Mouse (Mus musculus): ENCODE data around the gene Metrnl. TPM values are rescaled to one million over a fixed set of nuclear protein-coding genes. Genes with fewer than 3 reads are reported as not detected.
"Not testable (repeated sequence)": the region's sequence is repeated elsewhere in the genome, so short reads cannot be mapped to it uniquely, and the experiment has no call there.

The Metrnl gene
- 10 to 100 TPM; 11.9 to 13.1 (median 12.9) TPM for total RNA-seq (2022)

DNA sequence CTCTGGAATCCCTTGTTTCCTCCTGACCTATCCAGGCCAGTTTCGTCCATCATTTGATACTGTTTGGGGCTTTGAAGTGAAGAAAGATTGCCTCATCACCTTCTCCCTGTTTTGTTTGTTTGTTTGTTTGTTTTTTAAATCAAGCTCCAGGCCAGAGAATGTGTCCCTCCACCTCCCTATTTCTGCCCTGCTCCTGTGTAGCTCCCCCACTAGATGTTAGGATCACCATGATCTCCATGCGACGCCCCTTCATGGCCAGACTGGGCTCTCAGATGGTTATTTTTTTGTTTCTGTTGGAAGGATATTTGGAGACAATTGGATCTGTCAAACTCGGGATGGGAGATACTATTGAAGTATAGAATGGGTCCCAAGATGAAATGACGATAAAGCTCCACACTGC is at the start of gene Metrnl:
TSS of gene Metrnl (plus strand) at position 301 of the 400 bp plus-strand sequence.
- DNase-seq (ENCODE audit: low spot score in 2 of 2), result no peak

DNA sequence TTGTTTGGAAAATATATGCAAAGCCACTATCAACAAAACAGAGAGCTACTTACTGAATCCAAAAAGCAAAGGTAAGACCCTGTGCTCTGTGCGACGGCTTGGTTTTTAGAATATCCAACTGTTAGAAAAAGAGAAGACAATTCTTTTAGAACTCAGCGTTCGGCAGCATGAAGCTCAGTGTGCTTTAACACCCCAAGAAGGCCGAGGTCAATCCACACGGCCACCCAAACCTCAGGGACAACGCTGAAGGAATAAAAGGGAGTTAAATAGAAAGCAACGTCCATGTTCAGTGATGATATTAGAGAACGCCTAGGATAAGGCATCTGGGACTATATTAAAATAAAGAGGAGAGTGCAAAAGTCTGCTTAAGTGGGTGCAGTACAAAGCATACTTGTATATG is 49.8 kb upstream of the Metrnl start:
- no peak for DNase-seq (ENCODE audit: low spot score in 2 of 2)

DNA sequence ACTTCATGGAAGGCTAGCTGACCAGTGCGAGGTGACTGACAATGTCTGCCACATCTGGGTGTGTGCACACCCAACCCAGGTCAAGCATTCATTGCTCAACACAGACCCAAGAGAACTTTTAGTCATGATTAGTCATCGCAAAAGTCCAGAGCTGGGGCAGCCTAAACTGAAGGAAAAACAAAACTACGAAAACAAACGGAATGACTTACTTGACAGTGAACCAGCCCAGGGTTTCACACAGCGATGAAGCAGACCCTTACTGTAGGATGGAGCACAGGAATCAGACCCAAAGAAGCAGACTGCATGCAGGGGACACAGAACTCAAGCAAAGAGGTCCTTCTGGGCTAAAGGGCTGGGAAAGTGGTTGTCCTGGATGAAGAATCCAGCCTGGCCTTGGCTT is 49.4 kb upstream of the Metrnl start:
- DNase-seq (ENCODE audit: low spot score in 2 of 2), result no peak

DNA sequence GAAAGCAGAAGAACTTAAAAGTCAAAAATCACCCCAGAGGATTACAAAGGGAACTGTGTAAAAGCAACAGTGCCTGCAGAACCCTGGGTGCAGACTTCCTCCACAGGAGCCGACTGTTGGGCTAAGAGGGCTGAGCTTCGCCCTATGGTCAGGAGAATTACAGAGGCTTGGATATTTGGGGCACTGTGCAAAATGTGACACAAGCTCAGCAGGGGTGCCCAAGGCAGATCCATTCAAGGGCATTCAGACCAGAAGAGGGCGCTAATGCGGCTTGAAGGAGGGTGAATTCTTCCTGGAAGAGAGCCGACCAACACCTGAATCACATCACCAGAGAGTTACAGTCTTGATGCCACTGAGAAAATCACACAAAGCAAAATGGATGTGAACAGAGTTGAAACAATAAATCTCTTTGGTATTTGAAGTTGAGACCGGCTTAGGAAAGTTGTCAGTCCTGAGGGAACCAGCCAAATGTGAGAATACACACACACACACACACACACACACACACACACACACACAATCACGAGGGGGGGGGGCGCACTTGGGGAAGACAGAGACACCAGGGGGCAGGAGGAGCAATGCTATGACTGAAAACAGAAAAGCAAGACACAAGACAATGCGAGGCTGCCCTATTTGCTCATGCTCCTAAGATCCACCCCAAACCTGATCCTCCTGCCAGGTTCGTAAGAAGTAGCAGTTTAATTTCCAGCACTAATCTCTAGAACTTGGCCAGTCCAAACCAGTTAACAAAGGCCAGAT is 48.6 kb upstream of the Metrnl start:
- no peak for DNase-seq (ENCODE audit: low spot score in 2 of 2)

DNA sequence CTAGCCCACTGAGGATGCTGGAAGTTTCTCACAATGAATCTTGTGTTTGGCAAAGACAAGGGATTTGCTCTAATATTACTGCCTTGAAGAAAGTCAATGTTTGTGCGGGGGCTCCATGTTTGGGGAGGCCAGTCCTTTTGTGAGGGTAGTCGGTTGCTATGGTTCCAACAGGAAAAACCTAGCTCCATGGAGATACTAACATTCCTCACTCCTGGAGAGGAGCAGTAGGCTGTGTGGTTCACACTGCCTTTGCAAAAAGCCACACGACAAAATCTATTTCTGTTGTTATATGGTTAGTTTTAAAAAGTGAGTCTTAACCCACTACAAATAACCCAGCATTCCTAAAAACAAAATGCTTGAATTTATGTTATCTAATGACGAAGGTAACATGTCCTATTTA is 47.7 kb upstream of the Metrnl start:
- DNase-seq (ENCODE audit: low spot score in 2 of 2), result no peak

DNA sequence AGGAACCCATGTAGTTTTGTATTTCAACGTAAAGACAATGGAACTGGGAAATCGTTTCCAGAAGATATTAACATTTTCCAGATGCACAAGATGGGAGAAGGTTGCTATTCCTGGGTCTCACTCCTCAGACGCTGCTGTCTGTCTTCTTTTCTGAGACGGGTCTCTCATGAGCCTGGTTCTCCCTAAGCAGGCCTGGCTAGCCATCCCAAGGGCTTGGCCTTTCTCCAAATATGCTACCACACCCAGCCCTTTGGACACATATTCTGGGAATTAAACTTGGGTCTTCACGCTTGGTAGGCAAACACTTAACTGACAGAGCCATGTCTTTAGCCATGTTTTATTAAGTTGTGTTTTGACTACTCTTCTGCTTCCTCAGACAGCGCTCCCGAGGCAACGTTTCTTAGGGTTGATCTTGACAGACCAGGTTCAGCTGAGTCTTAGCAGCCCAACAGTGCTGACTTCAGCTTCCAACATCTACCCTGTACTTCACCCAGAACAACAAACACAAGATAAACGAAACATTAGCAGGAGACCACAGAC is 46.9 kb upstream of the Metrnl start:
- no peak for DNase-seq (ENCODE audit: low spot score in 2 of 2)

DNA sequence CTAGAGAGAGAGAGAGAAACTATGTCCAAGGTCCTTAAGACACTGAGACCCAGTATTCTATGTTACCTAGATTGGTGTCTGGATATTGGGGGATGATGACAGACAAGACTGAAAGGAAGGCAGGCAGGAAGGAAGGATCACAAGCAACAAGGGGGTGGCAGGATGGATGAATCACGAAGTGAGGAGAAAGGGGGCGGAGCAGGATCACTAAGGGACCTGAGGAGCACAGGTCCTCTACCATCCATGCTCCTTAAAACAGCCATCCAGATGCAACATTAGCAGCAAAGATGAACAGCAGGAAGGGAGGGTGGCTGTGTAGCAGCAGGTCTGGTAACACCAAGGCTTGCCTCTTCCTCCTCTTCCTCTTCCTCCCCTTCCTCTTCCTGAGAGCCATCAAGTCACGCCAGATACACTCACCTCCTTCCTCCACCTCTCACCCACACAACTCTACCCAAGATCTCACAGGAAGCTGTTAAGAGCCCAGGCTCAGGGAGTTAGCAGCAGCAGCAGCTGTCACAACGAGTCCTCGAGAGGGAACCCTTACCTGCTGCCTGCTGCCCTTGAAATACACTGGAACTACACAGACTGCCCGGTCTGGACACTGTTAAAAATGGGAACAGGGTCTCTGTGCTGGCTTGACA is 46.1 kb upstream of the Metrnl start:
- no peak for DNase-seq (ENCODE audit: low spot score in 2 of 2)

DNA sequence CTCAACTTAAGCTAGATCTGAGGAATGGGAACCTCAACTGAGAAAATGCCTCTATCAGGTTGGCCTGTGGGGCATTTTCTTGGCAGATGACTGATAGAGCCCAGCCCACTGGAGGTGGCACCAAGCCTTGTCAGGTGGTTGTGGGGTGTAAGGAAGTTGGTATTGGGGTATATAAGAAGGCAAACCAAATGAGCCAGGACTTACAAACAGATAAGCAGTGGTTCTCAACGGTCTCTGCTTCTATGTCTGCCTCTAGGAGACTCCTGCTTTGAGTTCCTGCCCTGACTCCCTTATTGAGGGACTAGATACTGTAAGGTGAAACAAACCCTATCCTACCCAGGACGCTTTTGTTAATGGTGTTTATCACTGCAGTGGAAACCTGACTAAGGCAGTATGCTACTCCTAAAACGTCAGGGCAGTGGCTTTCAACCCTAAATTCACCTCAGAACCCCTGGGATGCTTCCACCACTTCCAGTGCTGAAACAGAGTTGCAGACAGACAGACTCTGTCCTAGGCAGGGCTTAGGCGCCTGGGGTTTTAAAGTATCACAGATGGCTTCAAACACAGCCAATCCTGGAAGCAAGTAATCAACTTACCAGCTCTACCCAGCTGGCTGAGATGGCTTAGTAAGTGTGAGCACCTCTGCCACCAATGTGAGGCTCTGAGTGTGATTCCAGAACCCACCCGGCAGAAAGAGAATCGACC is 45.4 kb upstream of the Metrnl start:
- DNase-seq (ENCODE audit: low spot score in 2 of 2), result no peak

DNA sequence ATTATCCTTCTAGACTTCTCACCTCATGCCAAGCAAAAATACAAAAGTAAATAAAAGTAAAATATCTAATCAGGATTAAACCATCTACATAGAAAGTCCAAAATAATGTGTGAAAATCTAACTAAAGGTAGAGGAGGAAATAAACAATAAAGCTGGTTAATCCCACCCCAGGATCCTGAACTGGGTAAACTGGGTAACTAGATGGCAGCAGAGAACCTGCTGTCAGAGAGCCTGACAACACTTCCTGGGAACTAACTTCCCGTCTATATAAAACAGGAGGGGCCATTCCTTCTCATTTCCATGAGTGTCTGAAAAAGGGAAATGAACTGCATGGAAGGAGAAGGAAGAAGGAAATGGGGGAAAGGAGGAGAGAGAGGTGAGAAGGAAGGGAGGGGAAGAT is 43.2 kb upstream of the Metrnl start:
- DNase-seq (ENCODE audit: low spot score in 2 of 2), result no peak

DNA sequence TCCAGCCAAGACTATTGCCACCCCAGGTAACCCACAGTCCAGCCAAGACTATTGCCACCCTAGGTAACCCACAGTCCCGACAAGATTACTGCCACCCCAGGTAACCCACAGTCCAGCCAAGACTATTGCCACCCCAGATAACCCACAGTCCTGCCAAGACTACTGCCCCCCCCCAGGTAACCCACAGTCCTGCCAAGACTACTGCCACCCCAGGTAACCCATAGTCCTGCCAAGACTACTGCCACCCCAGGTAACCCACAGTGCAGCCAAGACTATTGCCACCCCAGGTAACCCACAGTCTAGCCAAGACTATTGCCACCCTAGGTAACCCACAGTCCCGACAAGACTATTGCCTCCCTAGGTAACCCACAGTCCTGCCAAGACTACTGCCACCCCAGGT is 40.7 kb upstream of the Metrnl start:
- not testable (repeated sequence) for DNase-seq (ENCODE audit: low spot score in 2 of 2)

DNA sequence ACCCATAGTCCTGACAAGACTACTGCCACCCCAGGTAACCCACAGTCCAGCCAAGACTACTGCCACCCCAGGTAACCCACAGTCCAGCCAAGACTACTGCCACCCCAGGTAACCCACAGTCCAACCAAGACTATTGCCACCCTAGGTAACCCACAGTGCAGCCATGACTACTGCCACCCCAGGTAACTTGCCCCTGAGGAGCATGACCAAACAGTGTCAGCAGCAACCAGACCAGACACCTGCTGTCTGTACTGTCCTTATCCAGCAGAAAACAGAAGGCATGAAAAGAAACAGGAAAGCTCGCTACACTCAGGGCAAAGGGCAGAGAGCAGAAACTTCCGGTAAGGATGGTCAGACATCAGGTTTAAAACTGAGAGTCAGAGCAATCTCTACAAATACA is 40.2 kb upstream of the Metrnl start:
- DNase-seq (ENCODE audit: low spot score in 2 of 2), result no peak

DNA sequence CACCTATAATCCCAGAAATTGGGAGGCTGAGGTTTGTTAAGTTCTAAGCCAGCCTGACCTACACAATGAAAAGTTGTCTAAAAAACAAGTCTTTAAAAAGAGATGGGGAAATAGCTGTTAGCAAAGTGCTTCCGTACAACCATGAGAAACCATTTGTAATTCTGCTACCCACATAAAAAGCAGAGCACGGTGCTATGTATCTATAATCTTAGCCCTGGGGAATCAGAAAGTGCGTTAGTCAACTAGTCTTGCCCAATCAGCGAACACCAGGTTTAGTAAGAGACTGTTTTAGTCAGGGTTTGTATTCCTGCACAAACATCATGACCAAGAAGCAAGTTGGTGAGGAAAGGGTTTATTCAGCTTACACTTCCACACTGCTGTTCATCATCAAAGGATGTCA is 33.8 kb upstream of the Metrnl start:
- DNase-seq (ENCODE audit: low spot score in 2 of 2), result no peak

DNA sequence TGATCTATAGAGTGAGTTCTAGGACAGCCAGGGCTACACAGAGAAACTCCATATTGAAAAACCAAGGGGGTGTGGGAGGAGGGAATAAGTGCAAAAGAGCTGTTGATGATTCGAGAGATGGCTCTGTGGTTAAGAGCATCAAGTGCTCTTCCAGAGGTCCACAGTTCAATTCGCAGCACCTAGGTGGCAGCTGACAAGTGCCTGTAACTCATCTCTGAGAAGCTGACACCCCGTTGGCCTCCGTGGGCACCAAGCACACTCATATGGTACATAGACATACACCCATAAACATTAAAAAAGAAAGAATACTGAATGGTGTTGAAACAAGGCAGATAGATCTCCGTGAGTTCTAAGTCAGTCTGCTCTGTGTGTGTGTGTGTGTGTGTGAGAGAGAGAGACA is 32.6 kb upstream of the Metrnl start:
- DNase-seq (ENCODE audit: low spot score in 2 of 2), result no peak

DNA sequence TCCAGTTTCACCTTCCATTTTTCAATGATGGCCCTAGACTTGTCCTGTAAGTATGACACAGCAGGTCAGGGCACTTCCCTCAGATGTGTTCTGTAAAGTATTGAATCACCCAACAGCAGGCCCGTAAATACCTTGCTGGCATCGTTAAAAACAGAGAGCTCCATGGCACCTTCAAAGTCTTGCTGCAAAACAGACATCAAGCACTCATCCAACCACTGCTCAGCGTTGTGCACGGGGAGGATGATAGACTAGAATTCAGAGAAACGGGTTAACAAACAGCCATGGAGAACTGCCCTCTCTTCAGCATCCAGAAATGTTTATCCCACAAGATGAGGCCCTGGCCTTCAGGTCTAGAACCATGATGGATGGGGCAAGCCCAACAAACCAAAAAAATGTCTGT is 30.4 kb upstream of the Metrnl start:
- DNase-seq (ENCODE audit: low spot score in 2 of 2), result no peak

DNA sequence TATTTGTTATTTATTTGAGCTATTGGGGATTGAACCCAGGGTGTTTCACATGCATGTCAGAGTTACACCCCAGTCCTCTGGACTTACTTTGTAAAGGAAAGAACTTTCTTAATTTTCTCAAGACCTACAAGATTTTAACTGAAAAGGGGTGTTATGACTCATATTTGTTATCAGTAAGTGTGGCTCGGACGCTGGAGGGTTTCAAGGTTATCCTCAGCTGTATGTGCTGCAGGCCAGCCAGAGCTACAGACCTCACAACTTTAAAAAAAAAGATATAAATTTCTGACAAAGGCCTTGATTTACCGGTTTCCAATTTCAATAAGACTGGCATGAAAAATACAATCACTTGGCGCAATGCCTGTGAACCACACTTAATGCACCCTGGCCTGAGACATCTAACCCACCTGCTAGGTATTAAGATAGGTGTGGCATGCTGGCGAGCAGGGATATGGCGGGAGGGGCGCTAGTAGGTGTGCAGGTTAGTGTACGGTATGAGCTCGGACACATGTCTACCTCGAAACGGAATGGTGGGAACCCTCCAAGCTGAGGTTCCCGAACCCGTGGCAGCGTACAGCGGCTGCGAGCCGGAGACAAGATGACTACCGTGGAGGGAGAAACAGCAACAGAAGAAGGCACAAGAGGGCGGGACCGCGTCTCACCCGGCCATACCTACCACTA is 28.9 kb upstream of the Metrnl start:
- no peak for DNase-seq (ENCODE audit: low spot score in 2 of 2)

DNA sequence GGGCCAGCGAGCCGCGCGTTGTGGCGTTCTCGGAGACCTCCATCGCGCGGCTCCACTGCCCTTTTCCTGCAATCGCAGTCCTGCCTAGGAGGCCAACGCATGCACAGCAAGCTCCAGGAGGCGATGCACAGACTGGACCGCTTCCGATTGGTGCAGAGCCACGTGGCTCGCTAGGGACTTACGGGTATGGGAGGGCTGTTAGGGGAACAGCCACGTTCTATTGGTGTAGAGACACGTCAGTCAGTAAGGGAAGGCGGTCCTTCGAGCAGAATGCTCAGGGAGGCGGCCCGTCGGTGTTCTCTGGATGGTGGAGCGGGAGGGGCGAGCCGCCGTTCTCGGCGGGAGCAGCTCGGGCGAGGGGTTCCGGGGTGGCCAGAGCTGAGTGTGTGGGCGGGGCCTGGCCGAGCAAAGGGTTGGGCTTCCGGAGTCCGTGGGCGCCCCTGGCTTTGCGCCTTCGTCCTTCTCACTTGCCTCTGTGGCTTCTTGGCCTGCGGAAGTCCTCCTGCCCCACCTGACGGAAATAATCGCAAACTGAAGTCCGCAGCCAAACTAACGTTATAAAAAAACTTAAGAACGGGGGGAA is 28.3 kb upstream of the Metrnl start, which contains the start of gene B3gntl1:
TSS of gene B3gntl1 (minus strand) at position 164 of the 583 bp plus-strand sequence.
- DNase-seq (ENCODE audit: low spot score in 2 of 2), result peak; percentile 99

DNA sequence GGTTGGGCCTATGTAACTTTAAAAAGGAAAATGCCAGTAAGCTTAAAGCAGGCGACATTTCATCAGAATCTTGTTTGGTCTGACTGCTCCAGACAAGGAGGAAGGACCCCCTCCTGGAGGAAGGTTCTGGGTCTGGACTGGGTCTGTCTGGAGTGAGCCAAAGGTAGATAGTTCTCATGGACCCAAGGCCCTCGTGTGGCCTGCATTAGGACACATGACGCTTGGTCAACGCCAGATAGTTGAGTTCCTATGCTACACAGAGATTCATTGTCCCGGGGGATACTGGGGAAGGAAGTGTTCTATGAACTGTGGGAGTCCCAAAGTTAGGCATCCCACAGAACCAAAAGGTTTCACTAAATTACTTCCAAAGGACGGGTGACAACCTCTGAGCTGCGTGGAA is 27.7 kb upstream of the Metrnl start:
- DNase-seq (ENCODE audit: low spot score in 2 of 2), result peak in 1 of 2 experiments; percentile 25

DNA sequence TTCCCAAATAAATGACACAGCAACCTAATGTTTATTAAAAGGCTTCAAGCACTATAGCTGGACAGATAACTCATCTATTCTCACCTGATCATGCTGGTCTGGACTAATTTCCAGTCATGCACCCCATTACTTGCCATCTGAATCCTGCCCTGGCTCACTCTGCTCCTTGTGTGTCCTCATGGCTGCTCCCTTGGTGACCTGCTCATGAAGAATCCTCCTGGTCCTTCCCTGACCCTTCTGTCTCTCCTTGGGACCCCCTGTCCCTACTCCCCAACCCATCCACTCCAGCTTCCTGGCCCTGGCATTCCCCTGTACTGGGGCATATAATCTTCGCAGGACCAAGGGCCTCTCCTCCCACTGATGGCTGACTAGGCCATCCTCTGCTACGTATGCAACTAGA is 24.5 kb upstream of the Metrnl start:
- no peak for DNase-seq (ENCODE audit: low spot score in 2 of 2)

DNA sequence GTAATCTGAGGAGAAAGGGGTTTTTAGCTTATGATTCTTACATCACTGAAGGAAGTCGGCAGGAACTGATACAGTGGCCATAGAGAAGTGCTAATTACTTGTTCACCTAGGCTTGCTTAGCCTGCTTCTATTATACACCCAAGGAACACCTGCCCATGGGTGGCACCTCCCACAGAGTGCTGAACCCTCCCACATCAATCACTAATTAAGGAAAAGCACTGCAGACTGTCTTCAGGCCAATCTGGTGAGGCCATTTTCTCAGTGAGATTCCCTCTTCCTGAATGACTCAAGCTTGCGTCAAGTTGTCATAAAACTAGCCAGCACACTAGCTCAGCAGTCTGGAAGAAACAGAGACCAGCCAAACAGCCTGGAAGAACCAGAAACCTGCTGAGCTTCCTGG is 21.8 kb upstream of the Metrnl start:
- DNase-seq (ENCODE audit: low spot score in 2 of 2), result peak in 1 of 2 experiments; percentile 37

DNA sequence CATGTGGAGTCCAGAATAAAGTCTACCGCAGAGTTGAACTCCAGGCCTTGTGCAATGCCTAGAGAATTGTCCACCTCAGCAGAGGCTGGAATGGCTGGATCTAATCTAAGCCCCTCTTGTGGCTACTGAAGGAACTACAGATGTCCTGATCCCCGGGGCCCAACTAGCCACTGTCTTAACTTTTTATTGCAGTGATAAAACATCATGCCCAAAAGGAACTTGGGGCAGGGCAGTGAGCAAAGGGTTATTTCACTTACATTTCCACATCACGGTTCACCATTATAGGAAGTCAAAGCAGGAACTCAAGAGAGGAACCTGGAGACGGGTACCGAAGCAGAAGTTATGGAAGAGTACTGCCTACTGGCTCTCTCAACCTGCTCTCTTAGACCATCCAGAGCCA is 20.6 kb upstream of the Metrnl start:
- DNase-seq (ENCODE audit: low spot score in 2 of 2), result no peak

DNA sequence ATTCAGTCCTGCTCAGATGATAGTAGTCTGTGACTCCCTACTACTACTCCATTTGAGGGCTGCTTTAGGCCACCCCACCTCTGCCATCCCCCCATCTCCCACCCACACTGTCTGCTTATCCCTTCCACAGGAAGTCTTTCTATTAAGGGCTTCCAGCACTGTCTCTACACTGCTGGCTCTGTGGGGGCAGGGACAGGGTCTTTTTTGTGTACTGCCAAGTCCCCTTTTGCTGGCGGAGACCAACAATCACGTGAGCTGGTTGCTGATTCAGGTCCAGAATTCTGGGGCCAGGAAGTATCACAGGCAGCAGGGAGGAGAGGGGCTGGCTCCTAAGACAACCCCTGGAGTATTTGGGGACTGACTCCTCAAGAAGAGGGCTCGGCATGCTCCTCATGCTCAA is 18.1 kb upstream of the Metrnl start:
- no peak for DNase-seq (ENCODE audit: low spot score in 2 of 2)
